Mouse (Mus musculus) retina, postnatal 7 days (tissue): ENCODE results near the gene Bmt2.

Experiments used
- DNase-seq: peaks from one replicate; pipeline ENCODE4 v3.0.0-alpha.2; 2012; ENCODE audit warnings: low read depth, low spot score

Gene Bmt2

DNA sequence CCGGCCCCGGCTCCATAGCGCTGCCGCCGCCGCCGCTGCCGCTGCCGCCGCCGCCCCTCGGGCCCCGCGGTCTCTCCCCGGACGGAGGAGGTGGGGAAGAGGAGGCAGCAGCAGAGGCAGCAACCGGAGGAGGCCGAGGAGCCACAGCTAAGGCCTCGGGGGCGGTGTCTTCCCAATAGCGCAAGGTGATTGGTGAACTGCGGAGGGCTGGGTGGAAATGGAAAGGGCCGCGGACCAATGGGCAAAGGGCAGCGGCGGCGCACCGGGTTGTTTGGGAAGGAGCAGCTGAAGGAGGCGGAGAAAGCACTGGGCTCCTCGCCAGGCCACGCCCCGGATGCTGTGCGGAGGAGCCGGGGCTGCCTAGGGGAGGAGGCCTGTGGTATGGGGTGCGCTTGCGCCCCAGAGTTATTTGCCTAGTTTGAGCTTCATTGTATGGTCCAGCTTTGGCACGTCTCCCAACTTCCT is at the start of gene Bmt2:
Gene Bmt2 (minus strand): TSS at position 149 of the 465 bp plus-strand sequence.
- DNase-seq, result peak; percentile 96

DNA sequence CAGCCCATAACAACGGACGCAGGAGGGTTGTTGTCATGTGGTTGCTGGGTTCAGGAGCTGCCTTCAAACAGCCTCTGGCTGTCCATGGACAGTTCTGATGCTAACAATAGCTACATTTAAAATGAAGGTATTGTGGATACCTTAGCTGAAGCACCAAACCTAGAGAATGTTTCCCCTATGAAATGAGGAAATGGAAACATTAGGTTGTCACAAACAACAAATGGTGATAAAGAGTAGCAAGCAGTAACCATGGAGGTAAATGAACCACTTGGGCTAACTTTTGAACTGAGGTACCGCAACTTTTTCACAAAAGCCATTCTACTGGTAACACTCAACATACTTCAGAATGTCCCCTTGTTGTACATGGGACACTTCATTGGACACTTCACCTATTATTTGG is 44.4 kb upstream of the Bmt2 start:
- no peak for DNase-seq

DNA sequence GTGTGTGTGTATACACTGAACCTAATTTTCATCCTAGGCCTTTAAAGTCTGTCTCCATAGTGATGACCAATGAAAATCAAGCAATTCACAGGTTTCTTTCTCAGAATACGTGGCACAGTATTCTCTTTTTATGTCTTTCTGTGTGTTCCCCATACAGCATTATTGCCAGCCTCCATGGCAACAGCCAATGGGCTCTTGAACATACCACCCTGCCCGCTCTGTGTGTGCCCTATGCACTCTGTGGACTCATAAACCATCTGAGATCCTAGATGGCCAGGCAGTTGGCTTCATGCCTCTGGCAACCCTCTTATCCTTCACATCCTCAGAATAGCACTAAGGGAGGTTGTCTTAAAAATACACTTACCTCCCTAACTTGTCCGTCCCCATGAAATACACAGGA is 37.1 kb upstream of the Bmt2 start:
- no peak for DNase-seq

DNA sequence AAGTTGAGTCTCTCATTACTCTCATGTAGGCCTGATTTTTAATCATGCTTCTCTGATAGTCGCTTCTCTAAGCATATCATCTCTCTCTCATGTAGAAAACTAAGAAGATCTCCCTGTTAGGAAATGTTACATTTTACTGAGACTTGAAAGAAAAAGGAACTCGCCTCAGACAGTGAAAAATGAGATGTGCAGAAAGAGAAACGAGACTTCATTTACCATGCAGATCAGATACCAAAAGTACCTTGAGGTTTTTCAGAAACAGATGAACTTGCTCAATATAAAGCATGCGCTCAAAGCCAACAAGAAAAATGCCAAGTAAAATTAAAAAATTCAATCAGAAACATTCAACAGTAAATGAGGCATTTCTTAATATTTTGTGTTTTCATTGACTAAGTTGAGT is 19.1 kb upstream of the Bmt2 start:
- DNase-seq, result no peak

DNA sequence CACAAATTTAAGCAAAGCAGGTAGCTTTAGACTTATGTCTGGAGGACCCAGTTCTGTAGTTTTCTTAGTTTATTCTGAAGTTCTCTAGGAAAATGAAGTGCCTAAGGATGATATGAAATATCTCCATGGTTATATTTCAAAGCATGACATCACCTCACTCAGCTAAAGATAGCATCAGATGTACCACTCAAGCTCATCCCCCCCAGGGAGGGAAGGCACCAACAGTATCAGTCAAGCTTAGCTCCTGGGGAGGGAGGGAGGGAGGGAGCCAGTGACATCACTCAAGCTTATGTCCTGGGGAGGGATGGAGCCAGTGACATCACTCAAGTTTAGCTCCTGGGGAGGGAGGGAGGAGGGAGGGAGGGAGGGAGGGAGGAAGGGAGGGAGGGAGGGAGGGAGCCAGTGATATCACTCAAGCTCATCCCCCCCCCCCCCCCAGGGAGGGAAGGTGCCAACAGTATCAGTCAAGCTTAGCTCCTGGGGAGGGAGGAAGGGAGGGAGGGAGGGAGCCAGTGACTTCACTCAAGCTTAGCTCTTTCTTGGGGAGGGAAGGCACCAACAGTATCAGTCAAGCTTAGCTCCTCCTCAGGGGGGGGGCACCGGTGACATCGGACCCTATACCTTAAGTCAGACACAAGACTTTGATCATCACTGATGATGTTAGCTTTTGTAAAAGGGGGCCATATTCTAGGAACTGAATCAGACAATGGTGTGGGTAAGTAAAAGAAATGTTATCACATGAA is 17.5 kb upstream of the Bmt2 start:
- no peak for DNase-seq

DNA sequence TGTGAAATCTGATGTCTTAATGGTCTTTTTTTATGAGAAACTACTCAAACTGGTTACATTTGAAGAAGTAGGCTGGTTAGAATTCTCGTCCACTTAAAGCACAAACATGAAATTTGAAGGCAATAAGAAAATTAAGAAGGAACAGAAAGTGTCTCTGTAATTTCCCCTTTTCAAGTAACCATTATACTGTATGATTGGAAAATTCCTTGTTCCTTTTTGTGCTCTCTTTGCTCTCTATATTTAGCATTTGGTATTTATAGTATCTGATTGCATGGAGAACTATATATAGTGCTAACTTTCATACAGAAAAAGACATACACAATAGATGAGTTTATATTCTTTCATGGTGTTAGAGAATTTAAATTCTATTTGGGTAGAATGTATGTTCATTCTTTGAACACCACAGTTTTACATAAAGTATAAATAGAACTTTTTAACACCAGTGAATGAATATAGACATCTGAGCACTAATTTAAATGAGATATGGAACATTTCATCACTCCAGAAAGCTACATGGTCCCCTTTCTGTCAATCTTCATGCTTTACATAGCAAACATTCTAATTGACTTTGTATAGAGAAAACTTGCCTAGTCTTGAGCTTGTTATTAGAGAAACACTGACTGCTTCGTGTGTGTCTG is 14.0 kb upstream of the Bmt2 start:
- DNase-seq, result no peak

DNA sequence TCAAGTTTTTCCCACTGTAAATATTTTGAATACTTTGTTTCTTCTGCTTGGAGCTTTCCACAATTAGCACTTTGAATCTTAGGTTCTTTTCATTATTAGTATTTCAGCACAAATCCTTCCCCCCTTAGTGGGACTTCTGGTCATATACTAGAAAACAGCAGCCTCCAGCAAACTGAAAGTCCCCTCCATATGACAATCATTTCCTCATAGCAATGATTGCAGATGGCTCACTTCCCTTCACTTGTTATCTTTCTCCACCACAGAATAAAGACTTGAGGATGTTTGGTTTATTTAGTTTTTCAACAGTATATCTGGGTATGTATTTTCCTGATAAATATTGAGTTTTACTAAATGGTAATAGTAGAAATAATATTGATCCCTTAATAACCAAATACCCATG is 12.6 kb upstream of the Bmt2 start:
- no peak for DNase-seq

DNA sequence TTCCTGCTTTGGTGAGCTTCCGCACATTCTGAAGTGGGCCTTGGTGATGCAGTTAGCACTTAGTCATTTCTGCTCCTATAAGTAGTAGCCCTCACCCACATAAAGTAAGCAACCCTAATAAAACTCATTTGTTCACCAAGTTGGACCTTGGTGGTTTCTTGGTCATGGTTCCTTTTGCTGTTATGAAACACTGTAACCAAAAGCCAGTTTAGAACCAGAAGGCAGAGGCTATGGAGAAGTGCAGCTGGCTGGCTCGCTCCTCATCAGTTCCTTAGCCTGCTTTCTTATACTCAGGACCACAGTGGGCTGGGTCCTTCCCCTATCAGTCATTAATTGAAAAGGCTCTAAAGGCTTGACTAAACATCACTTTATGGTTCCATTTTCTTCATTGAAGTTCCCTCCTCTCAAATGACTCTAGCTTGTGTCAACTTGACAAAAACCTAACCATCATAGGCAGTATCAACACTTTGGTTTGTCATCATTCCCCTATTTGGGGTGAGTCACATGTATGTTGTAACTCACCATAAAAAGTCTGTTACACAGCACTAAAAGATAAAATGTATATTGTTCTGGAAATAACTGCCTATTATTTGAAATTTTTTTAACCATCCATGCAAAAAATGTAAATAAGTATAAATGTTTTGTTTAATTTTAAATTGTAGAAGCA is 6.3 kb upstream of the Bmt2 start:
- no peak for DNase-seq

DNA sequence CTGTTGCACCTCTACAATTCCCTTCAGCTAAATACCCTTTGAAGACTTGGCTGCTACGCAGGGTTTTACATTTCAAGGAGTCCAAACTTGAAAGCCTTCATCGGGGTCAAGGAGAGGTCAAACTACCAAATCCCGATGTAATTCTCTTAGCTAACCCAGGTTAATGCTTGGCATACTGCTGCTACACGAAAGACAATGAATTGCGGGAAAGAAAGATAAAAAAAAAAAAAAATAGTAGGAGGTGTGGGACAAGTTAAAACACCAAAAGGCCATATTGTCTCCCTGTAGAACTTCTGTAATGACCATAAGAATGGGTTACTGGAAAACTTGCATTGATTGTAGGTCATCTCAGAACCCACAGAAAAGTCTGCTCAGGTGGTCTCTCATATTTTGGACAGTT is 583 bp upstream of the Bmt2 start:
- DNase-seq, result no peak

DNA sequence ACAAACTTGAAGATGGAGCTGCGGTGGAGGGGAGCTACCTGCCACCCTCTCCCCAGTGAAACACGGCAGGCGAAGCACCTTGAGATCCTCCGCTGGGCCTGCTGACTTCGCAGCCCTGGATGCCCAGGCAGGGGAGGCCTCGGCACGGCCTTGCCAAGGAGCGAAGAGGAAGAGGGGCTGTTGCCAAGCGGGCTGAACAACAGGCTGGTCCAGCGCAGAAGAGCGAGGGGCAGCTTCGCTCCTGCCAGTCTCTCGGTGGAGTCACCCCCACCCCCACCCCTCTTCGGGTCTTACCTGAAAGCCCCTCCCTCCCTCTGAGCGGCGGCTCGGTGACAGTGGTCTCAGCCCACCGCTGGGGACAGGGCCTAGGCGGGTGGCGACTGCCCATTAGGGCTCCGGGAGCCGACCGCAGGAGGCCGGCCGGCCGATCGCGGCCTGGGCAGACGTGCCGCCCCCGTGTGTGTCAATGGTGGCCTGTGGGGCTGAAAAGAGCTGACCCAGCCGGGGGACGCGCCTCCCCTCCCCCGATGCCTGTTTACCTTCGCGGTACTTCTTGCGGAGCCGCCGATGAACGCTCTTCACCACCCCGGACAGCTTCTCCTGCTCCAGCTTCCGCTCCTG is 515 bp downstream of the Bmt2 start:
- DNase-seq, result peak; percentile 43

DNA sequence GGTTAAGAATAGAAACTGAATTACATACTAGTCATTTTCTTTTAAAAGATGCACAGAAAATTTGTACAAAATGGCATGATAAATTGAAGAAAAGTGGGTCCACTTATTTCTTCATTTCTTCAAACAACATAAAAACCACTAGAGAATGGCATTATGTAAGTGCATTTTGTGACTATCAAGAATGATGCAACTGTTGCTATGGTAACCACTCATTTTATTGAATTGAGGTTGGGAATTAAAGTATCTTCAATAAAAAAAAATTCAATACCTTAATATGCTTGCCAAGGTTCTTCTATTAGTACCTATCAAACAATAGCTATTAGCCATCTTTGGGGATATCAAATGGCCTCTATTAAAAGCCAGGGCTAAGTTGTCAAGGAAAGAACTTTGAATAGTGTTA is 1.6 kb downstream of the Bmt2 start:
- DNase-seq, result no peak

DNA sequence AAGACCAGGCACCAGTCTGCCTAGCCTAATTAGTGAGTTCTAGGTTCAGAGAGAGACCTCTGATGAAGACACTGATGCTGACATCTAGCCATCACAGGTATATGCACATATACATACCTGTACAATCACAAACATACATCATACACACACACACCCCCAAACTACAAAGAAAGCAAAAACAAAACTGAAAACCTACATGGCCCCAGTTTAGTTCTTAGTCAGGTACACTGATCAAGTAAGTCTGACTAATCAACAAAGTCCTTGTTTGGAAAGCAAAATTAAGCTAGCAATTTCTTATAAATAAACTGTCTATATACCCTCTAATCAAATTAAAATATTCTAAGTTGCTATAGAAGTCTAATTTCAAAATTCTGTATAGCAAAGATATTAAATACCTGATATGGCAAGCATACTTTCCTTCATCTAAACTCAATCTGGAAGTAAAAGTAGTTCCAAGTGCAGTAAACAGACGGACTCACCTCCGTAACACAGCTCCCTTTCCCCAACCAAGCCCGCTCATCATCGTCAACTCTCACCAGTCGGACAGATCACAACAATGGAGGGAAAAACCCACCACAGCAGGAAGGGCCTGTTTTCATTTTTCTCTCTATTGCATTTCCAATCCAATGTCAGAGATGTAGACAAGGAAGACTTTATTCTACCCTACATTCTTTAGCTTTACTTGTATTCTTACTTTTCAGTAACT is 3.0 kb downstream of the Bmt2 start:
- DNase-seq, result no peak

DNA sequence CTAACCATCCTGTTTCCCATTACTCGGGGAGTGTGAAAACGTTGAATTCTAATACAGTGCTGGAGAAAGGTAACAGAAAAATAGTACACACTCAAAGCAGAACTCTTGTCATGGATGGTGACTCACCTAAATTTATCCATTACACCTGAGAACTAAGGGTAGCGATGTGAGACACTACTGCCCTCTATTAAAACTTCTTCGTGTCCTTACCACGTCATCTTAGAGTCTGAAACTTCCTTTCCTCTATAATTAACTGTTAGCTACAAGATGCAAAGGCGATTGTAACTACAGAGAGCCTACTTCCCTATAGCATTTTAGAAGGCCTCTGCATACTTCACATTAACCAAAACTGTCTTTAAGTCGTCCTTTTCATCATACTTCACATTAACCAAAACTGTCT is 12.1 kb downstream of the Bmt2 start:
- DNase-seq, result no peak

DNA sequence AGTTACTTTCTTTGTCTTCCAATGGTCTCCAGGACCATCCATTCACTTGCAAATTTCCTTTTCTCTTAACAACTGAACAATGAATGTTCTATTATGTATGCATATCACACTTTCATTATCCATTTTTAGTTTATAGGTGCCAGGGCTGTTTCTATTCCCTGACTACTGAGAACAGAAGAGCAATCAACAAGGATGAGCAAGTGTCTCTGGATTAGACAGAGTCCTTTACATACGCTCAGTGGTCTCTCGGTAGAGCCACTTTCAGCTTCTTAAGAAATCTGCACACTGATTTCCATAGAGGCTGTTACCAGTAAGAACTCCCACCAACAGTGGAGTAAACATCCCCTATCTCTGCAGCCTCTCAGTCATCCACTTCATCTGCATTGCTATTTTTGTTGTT is 19.8 kb downstream of the Bmt2 start:
- no peak for DNase-seq

DNA sequence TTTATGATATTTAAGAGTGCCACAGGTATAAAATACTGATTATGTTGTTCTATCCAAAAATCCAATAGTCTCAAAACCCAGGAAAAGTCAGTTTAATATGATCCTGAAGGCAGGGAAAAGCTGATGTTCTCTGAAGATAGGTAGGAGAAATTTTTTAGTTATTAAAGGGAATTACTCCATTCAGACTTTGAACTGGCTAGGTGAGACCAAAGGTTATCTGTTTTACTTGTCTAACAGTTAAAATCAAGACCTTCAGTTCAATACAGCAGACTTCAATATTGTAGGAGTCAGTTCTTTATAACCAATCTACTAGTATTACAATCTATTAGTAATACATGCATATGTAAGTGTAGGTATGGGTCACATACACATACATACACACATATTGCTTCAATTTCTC is 23.7 kb downstream of the Bmt2 start:
- DNase-seq, result no peak

DNA sequence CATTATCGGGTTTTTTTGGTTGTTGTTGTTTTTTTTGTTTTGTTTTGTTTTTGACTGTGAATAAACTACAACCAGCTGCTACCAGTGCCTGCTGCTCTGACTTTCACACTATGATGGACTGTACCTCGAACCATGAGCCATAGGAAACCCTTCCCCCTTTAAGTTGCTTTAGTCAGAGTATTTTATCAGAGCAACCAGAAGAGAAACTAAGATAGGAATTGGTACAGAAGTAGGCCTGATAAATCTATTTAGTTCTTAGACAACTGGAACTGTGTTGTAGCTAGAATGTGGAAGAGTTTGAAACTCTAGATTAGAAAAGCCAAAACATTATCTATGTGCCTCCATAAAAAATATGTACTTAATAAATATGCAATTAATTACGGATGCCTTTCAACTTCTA is 25.5 kb downstream of the Bmt2 start:
- DNase-seq, result no peak

DNA sequence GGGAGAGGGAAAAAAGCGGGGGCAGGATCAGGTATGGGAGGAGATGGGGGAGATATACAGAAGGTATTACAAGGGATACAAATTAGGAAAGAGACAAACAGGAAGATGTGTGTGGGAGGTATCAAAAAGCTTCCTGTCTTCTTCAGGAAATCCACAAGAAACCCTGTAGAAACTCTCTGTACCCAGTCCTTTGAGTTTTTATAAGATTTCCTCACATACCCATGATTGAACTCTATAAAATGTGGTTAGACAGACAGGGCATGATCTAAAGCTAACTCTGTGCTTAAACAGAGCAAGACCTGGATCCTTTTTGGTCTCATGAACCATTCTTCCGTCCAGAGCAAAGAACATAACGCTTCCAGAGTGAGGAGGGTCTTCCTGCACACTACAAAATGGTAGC is 26.9 kb downstream of the Bmt2 start:
- DNase-seq, result no peak

DNA sequence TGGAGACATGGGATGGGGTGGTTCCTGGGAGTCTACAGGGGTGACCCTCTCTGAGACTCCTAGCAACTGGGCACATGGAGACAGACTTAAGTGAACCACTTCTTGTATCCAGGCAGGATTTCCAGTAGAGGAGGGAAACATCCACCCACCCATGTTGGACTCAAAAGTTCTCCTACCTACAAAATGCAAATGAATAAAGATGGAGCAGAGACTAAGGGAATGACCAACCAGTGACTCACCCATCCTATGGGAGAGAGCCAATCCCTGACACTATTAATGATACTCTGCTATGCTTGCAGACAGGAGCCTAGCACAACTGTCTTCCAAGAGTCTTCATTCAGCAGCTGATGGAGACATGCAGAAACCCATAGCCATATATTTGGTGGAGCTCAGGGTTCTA is 29.5 kb downstream of the Bmt2 start:
- no peak for DNase-seq

DNA sequence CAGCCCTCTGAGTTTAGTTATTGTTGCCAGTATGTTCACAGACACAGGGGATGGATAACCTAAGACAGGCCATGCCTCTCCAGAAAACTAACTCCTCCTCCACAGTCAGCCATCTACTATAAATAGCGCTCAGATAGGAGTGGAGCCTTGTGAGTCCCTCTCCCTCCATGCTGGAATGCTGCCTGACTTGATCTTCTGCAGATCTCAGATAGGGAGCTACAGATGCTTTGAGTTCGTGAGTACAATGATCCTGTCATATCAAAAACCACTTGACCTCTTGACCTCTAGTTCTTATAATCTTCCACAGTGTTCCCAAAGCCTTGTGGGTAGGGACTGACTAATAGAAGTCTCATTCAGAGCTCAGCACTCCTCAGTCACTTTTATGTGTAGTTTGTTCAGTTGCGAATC is 41.2 kb downstream of the Bmt2 start:
- no peak for DNase-seq

DNA sequence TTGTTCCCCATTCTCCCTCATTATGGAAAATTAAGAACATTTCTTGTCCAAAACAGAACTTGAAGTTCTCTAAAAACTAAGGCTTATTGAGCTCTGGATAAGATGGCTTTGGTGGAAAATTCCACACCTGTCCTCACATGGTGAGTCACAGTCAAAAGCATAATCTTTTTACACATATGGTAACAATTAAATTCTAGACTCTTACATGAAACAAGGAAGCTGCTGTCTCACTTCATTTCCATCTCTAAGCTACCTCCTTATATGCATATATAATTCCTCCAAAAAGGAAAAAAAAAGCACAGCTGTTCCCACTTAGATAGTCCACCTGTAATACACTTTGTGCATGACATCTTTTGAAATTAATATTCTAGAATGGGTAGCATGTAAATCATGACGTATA is 45.2 kb downstream of the Bmt2 start:
- no peak for DNase-seq

DNA sequence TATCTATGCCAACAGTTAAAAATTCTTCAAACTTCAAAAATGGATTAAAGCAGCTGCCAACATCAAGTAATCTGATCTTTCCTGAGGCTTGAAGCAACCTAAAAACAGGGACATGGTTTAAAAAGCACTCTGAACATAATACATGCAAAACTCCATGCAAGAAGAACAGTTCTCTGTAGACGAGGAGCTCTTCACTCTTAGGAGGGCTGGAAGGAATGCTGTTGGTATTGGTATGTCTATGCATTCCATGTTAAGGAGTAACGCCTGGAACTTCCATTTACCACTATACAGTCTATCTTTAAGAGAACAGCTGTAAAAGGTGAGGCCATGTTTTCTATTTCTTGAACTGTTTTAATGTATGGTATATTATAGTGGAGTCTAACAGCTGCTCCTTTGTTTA is 47.2 kb downstream of the Bmt2 start:
- no peak for DNase-seq

DNA sequence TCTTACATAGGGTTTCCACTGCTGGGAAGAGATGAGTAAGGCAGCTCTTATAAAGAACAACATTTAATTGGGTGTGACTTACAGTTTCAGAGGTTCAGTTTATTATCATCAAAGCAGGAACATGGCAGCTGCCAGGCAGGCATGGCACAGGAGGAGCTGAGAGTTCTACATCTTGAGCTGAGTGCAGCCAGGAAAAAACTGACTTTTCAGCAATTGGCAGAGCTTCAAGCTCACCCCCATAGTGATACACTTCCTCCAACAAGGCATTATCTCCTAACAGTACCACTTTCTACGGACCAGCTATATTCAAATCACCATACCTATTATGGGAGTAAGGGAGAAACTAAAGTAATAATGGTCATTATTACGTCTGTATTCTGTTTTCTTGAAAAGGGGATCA is 58.1 kb downstream of the Bmt2 start:
- DNase-seq, result no peak
